Mouse (Mus musculus): ENCODE measurements at regions not wholly inside any gene's neighbourhood (a gene's known extent, or its start where the extent isn't known, plus 50 kb on each side); places are given as distances from the start of the nearest gene placed in this dataset.

DNA sequence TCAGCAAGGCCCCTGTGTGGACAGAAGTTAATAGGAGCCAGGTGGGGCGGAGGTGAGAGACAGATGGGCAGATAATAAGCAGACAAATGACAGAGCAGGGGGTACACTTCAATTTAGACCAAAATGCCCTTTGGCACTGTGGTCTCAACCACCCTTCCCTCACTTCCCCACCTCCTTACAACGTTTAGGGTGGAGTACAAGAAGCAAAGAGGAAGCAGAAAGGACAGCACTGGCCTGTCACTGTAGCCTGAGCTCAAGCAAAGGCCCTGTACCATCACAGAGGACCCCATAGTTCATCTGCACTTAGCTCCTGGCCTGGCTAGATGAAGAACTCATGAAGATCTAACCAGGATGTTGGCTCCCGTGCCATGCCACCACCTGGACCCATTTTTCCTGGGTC is 75.3 kb upstream of the Hs6st1 start:
- no peak for TF ChIP-seq CTCF (IDR thresholded peaks at IDR 0.05)
- TF ChIP-seq EP300 (IDR thresholded peaks at IDR 0.05; ENCODE audit: insufficient read depth, low read depth, low read length): no peak
- no peak for TF ChIP-seq POLR2A (IDR thresholded peaks at IDR 0.05; ENCODE audit: insufficient read depth, low read depth, low read length)

Measured in heart, adult 2 months (tissue).